Mouse (Mus musculus): Measurements from ENCODE around the gene Nkain2.

DNA sequence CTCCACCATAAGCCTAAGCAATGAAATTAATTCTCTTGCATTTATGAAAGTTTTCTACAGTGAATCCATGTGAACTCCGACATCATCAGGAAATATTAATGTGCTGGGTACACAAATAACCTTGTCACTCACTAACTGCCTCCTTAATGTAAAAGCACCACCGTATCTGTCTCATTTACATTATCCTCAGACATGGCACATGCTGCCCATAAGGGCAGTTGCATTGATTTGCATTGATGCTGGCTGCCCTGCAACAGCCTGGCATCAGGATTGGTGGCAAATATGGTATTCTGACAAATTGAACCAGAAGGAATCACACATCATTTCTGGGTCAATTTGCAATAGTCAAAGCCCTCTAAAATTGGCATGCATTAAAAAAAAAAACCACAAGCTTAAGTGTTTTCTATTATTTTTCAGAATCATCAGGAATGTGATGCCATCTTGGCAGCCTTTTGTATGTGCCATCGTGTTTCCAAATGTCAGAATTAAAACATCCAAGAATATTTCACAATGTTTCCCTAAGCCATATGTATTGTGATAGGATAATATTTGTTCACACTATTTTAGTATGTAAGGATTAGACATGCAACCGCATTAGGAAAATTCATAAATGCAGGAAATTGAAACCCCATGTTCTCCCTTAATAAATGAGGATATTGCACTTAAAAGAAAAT is 74.9 kb downstream of the Nkain2 start:
- TF ChIP-seq CTCF (IDR thresholded peaks at IDR 0.05; ENCODE audit: extremely low read depth, insufficient read depth, low read length) = no peak
- TF ChIP-seq POLR2A (IDR thresholded peaks at IDR 0.05; ENCODE audit: extremely low read depth, insufficient read depth, low read length) = no peak

Measured in cortical plate, adult 2 months (tissue).